Mouse (Mus musculus): ENCODE data around the gene Rfxank. TPM values are rescaled to one million over a fixed set of nuclear protein-coding genes. Genes with fewer than 3 reads are reported as not detected.

Gene Rfxank
- polyA plus RNA-seq, 1 experiment from 2014 or later: 17.3 TPM

DNA sequence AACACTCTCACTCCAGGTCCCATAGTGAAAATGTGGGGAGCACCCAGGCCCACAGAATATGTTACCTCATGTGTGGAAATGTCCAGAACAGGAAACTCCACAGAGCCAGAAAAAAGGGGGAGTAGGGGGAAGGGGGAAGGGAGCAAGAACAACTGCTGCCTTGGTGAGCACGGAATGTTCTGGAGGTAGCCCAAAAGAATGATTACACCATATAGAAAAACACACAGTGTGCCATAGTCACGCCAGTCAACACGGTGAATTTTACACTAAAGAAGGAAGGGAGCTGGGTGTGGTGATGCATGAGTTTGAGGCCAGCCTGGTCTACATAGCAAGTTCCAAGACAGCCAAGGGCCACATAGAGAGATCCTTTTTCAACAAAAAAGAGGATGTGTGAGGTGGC is 24.4 kb upstream of the Rfxank start:
- DNase-seq: no peak
- H3K27me3 ChIP-seq (ENCODE audit: insufficient read depth, low read length): peaks cover 16% of the 10 kb centered on the region
- H3K9me3 ChIP-seq (ENCODE audit: low read depth, low read length): no peaks in the 10 kb centered on the region
- no peak for TF ChIP-seq CTCF (IDR thresholded peaks at IDR 0.05; ENCODE audit: low read depth)
- H3K4me1 ChIP-seq (ENCODE audit: insufficient read depth): no peaks in the 10 kb centered on the region
- H3K4me2 ChIP-seq: no peak overlapping the region
- H3K27ac ChIP-seq (ENCODE audit: low read depth): no peak overlapping the region
- no peak overlapping the region for H3K9ac ChIP-seq
- no peaks in the 10 kb centered on the region for H3K36me3 ChIP-seq (ENCODE audit: insufficient read depth)
- 80% methylated on average over 3 of the region's 3 CpGs for WGBS
- H3K4me3 ChIP-seq (ENCODE audit: low read depth, low read length): no peak overlapping the region
- ATAC-seq (ENCODE audit: insufficient read depth): no peak

DNA sequence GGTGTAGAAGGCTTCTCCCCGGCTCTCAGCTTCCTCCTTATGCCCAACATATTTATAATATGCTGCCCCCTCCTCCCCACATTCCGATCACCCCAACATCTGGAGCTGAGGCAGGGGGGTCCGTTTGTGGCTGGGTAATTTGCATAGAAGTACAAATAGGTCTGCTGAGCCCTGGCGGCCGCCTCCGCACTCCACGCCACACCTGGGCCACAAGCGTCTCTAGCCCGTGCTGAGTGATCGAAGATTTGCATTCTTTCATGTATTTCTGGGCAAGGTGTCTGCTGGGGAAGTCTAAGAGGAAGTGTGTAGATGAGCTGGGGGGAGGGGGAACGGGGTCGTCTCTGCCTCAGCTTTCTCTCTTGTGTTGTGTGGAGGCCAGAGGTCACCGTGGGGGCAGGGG is 21.1 kb upstream of the Rfxank start:
- no peak for TF ChIP-seq CTCF (IDR thresholded peaks at IDR 0.05; ENCODE audit: low read depth)
- no peaks in the 10 kb centered on the region for H3K36me3 ChIP-seq (ENCODE audit: insufficient read depth)
- WGBS: 53% methylated on average over 13 of the region's 13 CpGs
- H3K4me1 ChIP-seq (ENCODE audit: insufficient read depth): no peaks in the 10 kb centered on the region
- no peak overlapping the region for H3K4me3 ChIP-seq (ENCODE audit: low read depth, low read length)
- no peaks in the 10 kb centered on the region for H3K9me3 ChIP-seq (ENCODE audit: low read depth, low read length)
- no peak overlapping the region for H3K4me2 ChIP-seq
- ATAC-seq (ENCODE audit: insufficient read depth) (no peak), DNase-seq (no peak)
- no peak overlapping the region for H3K27ac ChIP-seq (ENCODE audit: low read depth)
- no peak overlapping the region for H3K9ac ChIP-seq
- 0 out of 2 replicates have a peak, but pooled peaks cover under 1% of the 10 kb centered on the region for H3K27me3 ChIP-seq (ENCODE audit: insufficient read depth, low read length)

DNA sequence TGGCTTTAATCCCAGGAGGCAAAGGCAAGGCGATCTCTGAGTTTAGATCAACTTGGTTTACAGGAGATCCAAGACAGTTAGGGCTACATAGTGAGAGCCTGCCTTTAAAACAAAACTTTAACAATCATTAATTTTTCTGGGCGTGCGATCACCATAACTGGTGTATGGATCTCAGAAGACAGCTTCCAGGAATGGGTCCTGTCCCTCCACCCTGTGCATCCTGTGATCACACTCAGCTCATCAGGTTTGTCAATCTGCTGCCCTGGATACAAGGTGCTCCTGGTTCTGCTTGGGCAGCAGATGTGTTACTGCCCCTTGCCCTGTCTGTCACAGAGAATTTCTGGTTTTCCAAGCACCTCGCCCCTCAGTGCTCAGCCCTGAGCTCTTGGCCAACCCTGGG is 20.3 kb upstream of the Rfxank start:
- no peak overlapping the region for H3K4me3 ChIP-seq (ENCODE audit: low read depth, low read length)
- H3K27ac ChIP-seq (ENCODE audit: low read depth): no peak overlapping the region
- no peaks in the 10 kb centered on the region for H3K9me3 ChIP-seq (ENCODE audit: low read depth, low read length)
- H3K4me2 ChIP-seq: no peak overlapping the region
- H3K9ac ChIP-seq: no peak overlapping the region
- no peak for TF ChIP-seq CTCF (IDR thresholded peaks at IDR 0.05; ENCODE audit: low read depth)
- no peaks in the 10 kb centered on the region for H3K27me3 ChIP-seq (ENCODE audit: insufficient read depth, low read length)
- DNase-seq (no peak), ATAC-seq (ENCODE audit: insufficient read depth) (no peak)
- 70% methylated on average over 4 of the region's 4 CpGs for WGBS
- H3K36me3 ChIP-seq (ENCODE audit: insufficient read depth): no peaks in the 10 kb centered on the region
- H3K4me1 ChIP-seq (ENCODE audit: insufficient read depth): no peaks in the 10 kb centered on the region

DNA sequence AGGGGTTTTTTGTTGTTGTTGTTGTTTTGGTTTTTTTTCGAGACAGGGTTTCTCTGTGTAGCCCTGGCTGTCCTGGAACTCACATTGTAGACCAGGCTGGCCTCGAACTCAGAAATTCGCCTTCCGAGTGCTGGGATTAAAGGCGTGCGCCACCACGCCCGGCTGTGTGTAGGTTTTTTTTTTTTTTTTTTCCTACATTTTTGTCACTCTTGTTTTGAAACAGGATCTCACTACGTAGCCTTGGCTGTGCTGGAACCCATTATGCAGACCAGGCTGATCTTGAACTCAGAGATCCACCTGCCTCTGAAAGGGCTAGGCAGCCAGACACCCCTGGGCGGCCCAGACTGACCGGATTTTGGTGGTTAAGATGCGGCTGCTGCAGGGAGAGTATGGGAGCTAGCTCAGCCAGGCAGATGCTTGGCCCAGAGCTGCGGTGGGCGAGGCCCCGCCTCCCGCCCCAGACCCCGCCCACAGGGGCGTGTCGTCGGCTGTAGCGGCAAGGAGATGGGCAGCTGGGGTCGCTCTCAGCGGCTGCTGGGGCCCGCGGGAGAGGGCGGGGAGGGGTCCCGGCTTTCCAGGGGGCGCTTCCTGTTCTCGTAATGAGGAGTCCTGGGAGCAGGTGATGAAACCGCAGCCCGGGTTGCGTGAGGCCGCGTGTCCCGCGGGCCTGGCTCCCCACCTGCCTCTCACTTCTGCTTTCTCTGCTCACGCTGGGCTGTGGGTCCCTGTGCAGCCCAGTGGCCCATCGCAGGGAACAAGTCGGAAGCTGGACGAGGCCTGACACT is 19.3 kb upstream of the Rfxank start:
- WGBS: 8% methylated on average over 40 of the region's 40 CpGs
- DNase-seq: peak; percentile 88
- H3K27me3 ChIP-seq (ENCODE audit: insufficient read depth, low read length): no peaks in the 10 kb centered on the region
- no peaks in the 10 kb centered on the region for H3K36me3 ChIP-seq (ENCODE audit: insufficient read depth)
- H3K4me1 ChIP-seq (ENCODE audit: insufficient read depth): no peaks in the 10 kb centered on the region
- peak; percentile 91 for ATAC-seq (ENCODE audit: insufficient read depth)
- TF ChIP-seq CTCF (IDR thresholded peaks at IDR 0.05; ENCODE audit: low read depth): no peak
- peak overlapping the region; percentile 82 for H3K4me2 ChIP-seq
- H3K9me3 ChIP-seq (ENCODE audit: low read depth, low read length): no peaks in the 10 kb centered on the region
- no peak overlapping the region for H3K27ac ChIP-seq (ENCODE audit: low read depth)
- peak overlapping the region; percentile 35; the same call in 1 of the 2 replicates for H3K9ac ChIP-seq
- peak overlapping the region; percentile 48 for H3K4me3 ChIP-seq (ENCODE audit: low read depth, low read length)

DNA sequence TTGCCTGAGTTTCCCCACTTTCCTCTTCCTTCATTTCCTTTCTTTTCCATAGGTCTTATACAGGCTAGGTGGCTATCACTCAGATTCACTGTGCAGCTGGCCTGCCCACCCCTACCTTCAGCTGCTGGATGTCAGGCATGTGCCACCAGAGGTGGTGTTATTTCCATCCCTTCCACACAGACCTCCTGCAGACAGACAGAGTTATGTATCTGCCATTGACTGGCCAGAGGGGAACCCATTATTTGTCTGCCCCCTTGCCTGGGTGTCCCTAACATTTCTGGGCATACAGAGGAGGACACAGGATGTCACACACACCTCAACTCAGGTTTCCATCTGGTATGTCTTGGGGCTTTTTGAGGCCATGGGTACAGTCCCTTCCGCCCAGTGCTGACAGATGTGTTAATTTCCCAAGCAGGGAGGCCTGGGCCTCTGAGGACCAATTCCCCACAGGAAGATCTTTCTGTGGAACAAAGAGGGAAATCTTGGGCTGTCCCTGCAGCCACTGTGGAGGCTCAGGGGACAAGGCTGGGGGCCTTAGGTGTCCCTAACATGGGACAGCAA is 18.4 kb upstream of the Rfxank start:
- H3K4me2 ChIP-seq: no peak overlapping the region
- DNase-seq: no peak
- no peaks in the 10 kb centered on the region for H3K4me1 ChIP-seq (ENCODE audit: insufficient read depth)
- no peak overlapping the region for H3K9ac ChIP-seq
- no peak for ATAC-seq (ENCODE audit: insufficient read depth)
- H3K27ac ChIP-seq (ENCODE audit: low read depth): no peak overlapping the region
- WGBS: 96% methylated on average over 1 of the region's 1 CpGs
- no peak overlapping the region for H3K4me3 ChIP-seq (ENCODE audit: low read depth, low read length)
- H3K36me3 ChIP-seq (ENCODE audit: insufficient read depth): no peaks in the 10 kb centered on the region
- H3K27me3 ChIP-seq (ENCODE audit: insufficient read depth, low read length): no peaks in the 10 kb centered on the region
- TF ChIP-seq CTCF (IDR thresholded peaks at IDR 0.05; ENCODE audit: low read depth): no peak
- H3K9me3 ChIP-seq (ENCODE audit: low read depth, low read length): no peaks in the 10 kb centered on the region

DNA sequence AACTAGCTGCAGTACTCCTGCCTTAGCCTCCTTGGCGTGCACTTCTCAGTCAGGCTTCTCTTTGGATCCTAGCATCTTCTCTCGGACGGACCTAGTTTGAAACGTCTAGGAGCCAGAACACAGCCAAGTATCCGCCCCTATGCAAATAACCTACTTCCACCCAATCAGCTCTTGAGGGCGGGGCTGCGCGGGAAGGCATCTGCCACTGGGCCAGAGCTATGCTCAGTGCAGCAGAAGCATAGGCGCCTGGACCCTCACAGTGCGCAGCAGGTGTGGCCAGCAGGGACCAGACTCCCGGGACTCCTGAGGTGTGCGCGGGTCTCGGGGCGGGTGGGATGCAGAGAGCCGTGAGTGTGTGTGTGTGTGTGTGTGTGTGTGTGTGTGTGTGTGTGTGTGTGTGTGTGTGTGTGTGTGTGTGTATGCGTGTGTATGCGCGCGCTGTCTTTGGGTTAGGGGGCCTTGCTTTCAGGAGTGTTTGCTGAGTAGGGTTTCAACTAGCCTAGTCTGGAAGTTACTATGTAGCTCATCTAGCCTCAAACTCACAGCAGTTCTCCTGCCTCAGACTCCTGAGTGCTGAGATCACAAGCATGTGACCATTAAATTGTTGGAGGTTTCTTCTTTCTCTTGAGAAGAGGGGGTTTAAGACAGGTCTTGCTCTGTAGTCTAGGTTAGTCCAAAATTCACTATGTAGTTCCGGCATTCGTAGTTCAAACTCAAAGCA is 13.7 kb upstream of the Rfxank start:
- WGBS: 12% methylated on average over 22 of the region's 22 CpGs
- peak overlapping the region; percentile 43 for H3K4me2 ChIP-seq
- ATAC-seq (ENCODE audit: insufficient read depth) (peak; percentile 98), DNase-seq (peak; percentile 91)
- no peak overlapping the region; the same call in 1 of the 2 replicates for H3K9ac ChIP-seq
- no peaks in the 10 kb centered on the region for H3K36me3 ChIP-seq (ENCODE audit: insufficient read depth)
- no peaks in the 10 kb centered on the region for H3K4me1 ChIP-seq (ENCODE audit: insufficient read depth)
- H3K27ac ChIP-seq (ENCODE audit: low read depth): no peak overlapping the region
- H3K4me3 ChIP-seq (ENCODE audit: low read depth, low read length): no peak overlapping the region
- 0 out of 2 replicates have a peak, but pooled peaks cover 3% of the 10 kb centered on the region for H3K27me3 ChIP-seq (ENCODE audit: insufficient read depth, low read length)
- TF ChIP-seq CTCF (IDR thresholded peaks at IDR 0.05; ENCODE audit: low read depth): no peak
- H3K9me3 ChIP-seq (ENCODE audit: low read depth, low read length): no peaks in the 10 kb centered on the region

DNA sequence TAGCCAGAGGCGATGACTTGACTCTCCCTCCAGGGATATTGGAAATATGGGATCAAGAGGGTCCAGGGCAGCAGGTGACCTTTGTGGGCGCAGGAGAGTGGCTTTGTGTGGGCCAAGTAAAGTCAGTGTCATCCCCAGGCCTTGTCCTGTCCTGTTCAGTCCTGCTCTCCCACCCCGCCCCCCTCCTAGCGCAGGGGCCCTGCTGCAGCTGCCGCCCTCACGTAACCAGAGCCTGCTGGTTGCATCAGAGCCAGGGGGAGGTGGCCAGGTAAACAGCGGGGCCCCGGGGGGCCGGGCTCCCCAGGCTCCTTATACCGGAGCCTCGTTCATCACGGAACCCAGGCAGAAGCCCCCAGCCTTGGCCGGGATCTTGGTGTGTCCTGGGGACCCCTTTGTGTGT is 11.2 kb upstream of the Rfxank start:
- Histone ChIP-seq H3K9me3 (ENCODE audit: low read depth, low read length) (no peaks in the 10 kb centered on the region), H3K27ac (ENCODE audit: low read depth) (no peak overlapping the region), H3K36me3 (ENCODE audit: insufficient read depth) (peaks cover 20% of the 10 kb centered on the region; the same call in 1 of the 2 replicates), H3K27me3 (ENCODE audit: insufficient read depth, low read length) (0 out of 2 replicates have a peak, but pooled peaks cover 3% of the 10 kb centered on the region), H3K9ac (no peak overlapping the region), H3K4me3 (ENCODE audit: low read depth, low read length) (no peak overlapping the region), H3K4me1 (ENCODE audit: insufficient read depth) (no peaks in the 10 kb centered on the region), H3K4me2 (no peak overlapping the region)
- 15% methylated on average over 13 of the region's 13 CpGs for WGBS
- ATAC-seq (ENCODE audit: insufficient read depth) (no peak), DNase-seq (no peak)
- no peak for TF ChIP-seq CTCF (IDR thresholded peaks at IDR 0.05; ENCODE audit: low read depth)

Data from lung, embryonic 14.5 days (tissue).